Mouse (Mus musculus): ENCODE measurements around the gene Khdc1c. TPM values are rescaled to one million over a fixed set of nuclear protein-coding genes. Genes with fewer than 3 reads are reported as not detected.
"Not testable (repeated sequence)": the region's sequence is repeated elsewhere in the genome, so short reads cannot be mapped to it uniquely, and the experiment has no call there.

Khdc1c gene
- not detected in 2 replicates for polyA plus RNA-seq (2015; fragmentation: Nextera tagmentation; extraction: Ambion mirVana)

DNA sequence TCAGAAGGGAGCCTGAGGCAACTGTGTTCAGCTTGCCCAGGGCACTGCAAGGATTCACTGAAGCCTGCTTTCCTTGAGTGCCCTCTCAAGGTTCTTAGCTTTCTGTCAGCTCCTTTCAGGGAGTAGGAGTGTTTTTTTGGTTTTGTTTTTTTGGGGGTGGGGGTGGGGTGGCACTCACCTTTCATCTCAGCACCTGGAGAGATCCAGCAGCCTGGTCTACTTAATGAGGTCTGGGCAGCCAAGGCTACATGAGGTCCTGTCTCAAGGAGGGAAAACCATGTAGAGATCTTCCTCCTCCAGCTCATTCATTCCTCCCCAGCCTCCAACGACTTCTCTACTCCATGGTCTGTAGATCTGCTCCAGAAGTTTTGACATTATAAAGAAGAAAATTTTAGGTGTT lies at the start of gene Khdc1c:
Gene Khdc1c (plus strand): TSS at position 301 of the 400 bp plus-strand sequence.
- not testable (repeated sequence) for H3K9me3 ChIP-seq (replicated peaks); H3K4me3 ChIP-seq (replicated peaks); H3K27ac ChIP-seq (replicated peaks); H3K9ac ChIP-seq; ATAC-seq (ENCODE audit: insufficient read depth); H3K27me3 ChIP-seq; H3K36me3 ChIP-seq (replicated peaks); H3K4me1 ChIP-seq (replicated peaks); H3K4me2 ChIP-seq
- WGBS (ENCODE audit: insufficient replicate concordance) = 41% methylated on average over 1 of the region's 1 CpGs

DNA sequence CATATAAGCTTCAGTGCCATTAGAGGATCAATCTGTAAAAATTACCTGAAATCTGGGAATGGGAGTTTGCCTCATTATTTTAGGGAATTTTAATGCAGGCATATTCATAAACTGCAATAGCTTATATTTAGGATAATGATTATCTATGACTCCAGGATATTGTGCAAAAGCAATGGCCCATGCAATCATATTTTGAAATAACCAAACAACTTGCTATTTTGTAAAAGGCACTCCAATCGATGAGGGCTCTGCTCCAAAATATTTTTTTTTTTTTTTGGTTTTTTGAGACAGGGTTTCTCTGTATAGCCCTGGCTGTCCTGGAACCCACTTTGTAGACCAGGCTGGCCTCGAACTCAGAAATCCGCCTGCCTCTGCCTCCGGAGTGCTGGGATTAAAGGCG lies 47.9 kb upstream of the Khdc1c start:
- not testable (repeated sequence) for H3K27me3 ChIP-seq; H3K4me3 ChIP-seq (replicated peaks); H3K9ac ChIP-seq; ATAC-seq (ENCODE audit: insufficient read depth); H3K9me3 ChIP-seq (replicated peaks); H3K36me3 ChIP-seq (replicated peaks); H3K4me2 ChIP-seq; H3K27ac ChIP-seq (replicated peaks); H3K4me1 ChIP-seq (replicated peaks)
- WGBS (ENCODE audit: insufficient replicate concordance) = 75% methylated on average over 5 of the region's 5 CpGs

DNA sequence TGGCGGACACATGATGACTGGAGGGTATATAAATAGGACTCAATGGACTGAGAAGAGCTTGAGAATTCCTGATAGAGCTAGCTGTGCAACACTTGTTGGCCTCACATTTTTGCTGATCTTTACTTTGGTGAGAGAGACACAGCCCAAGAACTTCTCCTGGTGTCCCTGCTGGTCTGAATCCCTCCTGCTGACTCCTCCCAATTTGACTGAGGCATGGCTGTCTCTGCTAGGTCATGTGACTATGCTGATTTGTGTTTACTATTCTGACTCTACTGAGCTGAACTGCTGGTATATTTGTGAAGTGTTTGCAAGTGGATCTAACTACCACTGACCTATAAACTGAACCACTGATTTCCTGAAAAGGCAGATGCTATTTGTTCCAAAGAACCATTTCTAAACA lies 46.5 kb upstream of the Khdc1c start:
- no peak for ATAC-seq (ENCODE audit: insufficient read depth)
- Histone ChIP-seq H3K4me1 (replicated peaks) (0 out of 2 replicates have a peak, but pooled peaks cover 1% of the 10 kb centered on the region), H3K4me3 (replicated peaks) (no peak overlapping the region), H3K27ac (replicated peaks) (no peak overlapping the region), H3K9ac (no peak overlapping the region), H3K27me3 (no peaks in the 10 kb centered on the region), H3K36me3 (replicated peaks) (no peaks in the 10 kb centered on the region), H3K9me3 (replicated peaks) (no peaks in the 10 kb centered on the region), H3K4me2 (no peak overlapping the region)
- 71% methylated on average over 1 of the region's 1 CpGs for WGBS (ENCODE audit: insufficient replicate concordance)

DNA sequence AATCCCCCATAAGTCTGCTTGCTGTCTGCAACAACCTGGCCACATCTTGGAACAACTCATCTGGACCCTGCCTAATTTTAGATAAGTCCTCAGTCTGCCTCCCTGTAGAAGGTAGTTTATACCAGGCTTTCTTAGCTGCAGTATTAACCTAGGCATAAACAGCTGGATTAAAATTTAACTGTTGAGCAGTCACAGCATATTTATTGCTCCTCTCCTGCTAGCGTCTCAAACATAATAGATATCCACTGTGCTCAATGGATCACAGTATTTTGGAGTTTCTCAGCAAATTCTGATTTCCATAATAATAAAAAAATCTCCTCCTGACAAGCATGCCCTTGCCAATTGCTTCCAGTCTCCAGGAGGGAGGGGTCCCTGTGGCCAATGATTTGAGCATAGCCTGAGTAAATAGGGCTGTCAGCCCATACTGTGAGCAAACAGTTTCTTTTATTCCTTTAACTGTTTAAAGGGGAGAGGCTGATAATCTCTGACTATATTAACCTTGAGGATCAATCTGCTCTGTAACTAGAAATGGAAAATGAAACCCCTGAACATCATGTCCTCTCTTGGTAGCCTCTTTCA lies 44.0 kb upstream of the Khdc1c start:
- Histone ChIP-seq H3K27me3 (no peaks in the 10 kb centered on the region), H3K9me3 (replicated peaks) (no peaks in the 10 kb centered on the region), H3K4me3 (replicated peaks) (no peak overlapping the region), H3K9ac (no peak overlapping the region), H3K4me1 (replicated peaks) (peaks cover 10% of the 10 kb centered on the region), H3K27ac (replicated peaks) (no peak overlapping the region), H3K36me3 (replicated peaks) (no peaks in the 10 kb centered on the region), H3K4me2 (no peak overlapping the region)
- no peak for ATAC-seq (ENCODE audit: insufficient read depth)
- 70% methylated on average over 1 of the region's 1 CpGs for WGBS (ENCODE audit: insufficient replicate concordance)

DNA sequence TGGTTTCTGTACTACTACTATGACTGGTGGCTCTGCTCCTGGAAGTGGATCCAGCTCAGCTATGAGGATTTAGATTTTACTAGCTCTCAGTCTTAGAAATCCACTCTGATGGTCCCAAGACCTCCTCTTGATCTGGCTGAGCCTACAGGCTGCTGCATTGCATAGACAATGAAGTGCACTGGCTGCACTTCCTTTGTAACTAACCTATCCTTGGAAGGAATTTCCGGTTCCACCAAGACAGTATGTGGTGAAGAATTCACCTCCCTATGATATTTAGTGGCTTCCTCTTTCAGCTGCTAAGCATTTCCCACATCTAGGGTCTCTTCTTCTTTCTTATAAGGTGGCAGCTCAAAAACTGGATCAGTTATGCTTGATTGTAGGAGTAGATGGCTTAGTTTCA lies 43.5 kb upstream of the Khdc1c start:
- Histone ChIP-seq H3K4me2 (no peak overlapping the region), H3K27me3 (no peaks in the 10 kb centered on the region), H3K9me3 (replicated peaks) (no peaks in the 10 kb centered on the region), H3K4me1 (replicated peaks) (peaks cover 13% of the 10 kb centered on the region), H3K4me3 (replicated peaks) (no peak overlapping the region), H3K9ac (no peak overlapping the region), H3K36me3 (replicated peaks) (no peaks in the 10 kb centered on the region), H3K27ac (replicated peaks) (no peak overlapping the region)
- no peak for ATAC-seq (ENCODE audit: insufficient read depth)
- 40% methylated on average over 1 of the region's 1 CpGs for WGBS (ENCODE audit: insufficient replicate concordance)

DNA sequence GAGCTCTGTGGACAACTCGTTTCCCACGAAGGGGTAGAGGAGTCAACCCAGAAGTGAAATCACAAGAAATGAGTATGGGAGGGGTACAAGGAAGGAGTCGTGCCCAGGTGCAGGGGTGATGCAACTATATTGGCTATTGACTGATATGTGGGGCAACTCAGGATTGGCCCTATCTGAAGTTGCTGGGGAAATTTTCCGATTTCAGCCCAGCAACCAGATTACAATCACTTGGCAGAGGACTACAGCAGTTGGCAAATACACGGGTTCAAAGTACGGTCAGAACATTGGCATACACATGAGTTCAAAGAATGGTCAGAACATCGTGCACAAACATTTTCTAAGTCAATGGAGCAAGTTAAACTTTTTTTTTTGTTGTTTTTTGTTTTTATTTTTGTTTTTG lies 41.4 kb upstream of the Khdc1c start:
- no peak for ATAC-seq (ENCODE audit: insufficient read depth)
- H3K27me3 ChIP-seq = no peaks in the 10 kb centered on the region
- H3K4me1 ChIP-seq (replicated peaks) = peaks cover 22% of the 10 kb centered on the region
- no peak overlapping the region for H3K9ac ChIP-seq
- 79% methylated on average over 7 of the region's 7 CpGs for WGBS (ENCODE audit: insufficient replicate concordance)
- no peaks in the 10 kb centered on the region for H3K9me3 ChIP-seq (replicated peaks)
- H3K27ac ChIP-seq (replicated peaks) = no peak overlapping the region
- no peaks in the 10 kb centered on the region for H3K36me3 ChIP-seq (replicated peaks)
- H3K4me2 ChIP-seq = no peak overlapping the region
- H3K4me3 ChIP-seq (replicated peaks) = no peak overlapping the region

DNA sequence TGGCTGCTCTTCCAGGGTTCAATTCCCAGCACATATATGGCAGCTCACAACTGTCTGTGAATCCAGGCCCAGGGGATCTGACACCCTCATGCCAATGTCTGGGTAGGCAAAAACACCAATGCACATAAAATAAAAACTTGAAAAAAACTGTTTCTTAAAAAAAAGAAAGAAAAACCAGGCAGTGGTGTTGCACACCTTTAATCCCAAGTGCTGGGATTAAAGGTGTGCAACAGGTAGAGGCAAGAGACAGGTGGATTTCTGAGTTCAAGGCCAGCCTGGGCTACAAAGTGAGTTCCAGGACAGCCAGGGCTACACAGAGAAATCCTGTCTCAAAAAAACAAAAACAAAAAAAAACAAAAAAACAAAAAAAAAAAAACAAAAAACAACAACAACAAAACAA lies 37.0 kb upstream of the Khdc1c start:
- H3K9me3 ChIP-seq (replicated peaks); H3K4me3 ChIP-seq (replicated peaks); ATAC-seq (ENCODE audit: insufficient read depth); H3K27me3 ChIP-seq; H3K36me3 ChIP-seq (replicated peaks); H3K4me2 ChIP-seq; H3K9ac ChIP-seq; H3K27ac ChIP-seq (replicated peaks): not testable (repeated sequence)
- peaks cover 40% of the 10 kb centered on the region for H3K4me1 ChIP-seq (replicated peaks)

DNA sequence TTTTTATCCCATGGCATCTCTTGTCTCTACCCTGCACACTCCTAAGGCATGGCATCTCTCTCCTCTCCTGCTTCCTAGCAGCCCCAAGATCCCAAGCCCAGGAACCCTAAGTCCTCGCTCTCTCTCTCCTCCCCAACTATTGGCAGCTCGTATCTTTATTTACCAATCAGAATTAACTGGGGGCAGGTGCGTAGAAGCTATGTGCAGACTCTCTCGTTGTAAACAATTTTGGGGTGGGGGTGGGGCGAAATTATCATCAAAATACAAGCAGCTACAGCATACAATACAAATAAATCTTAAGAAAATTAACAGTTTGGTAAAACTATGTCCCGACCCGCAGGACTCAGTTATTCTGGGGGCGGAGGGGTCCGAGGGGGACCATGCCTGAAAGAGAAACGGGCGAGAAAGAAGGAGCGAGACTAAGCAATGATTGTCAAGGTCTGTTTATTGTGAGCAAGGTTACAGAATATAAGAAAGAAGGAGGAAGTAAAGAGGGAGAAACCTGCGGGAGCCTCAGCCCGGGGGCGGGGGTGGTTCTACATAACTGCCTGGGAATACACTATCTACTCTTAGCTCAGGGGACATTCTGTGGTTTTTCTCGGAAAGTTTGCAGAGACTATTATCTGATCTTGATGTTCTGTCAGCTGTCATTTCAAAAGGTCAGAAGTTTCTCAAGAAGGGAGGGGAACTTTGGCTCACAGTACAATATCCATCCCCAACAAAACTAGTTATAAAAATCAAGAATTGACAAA lies 34.7 kb upstream of the Khdc1c start:
- peak overlapping the region; percentile 71; the same call in 1 of the 2 replicates for H3K27ac ChIP-seq (replicated peaks)

DNA sequence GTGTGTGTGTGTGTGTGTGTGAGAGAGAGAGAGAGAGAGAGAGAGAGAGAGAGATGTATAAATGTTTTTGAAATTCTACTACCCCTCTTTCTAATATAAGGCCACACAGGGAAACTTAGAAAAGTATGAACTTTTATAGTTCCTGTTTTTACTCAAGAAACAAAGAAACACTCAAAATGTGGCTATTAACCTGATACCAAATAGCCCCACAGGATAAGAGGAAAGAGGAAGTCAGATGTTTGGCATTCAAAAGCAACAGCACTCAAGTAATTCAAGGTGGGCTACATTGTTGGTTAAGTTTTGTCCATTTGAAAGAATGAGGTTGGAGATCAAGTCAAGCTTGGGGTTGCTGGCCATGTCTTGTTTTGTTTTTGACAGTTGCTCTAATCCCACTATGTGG lies 32.3 kb upstream of the Khdc1c start:
- Histone ChIP-seq H3K27me3 (no peaks in the 10 kb centered on the region), H3K36me3 (replicated peaks) (no peaks in the 10 kb centered on the region), H3K27ac (replicated peaks) (no peak overlapping the region), H3K9ac (no peak overlapping the region), H3K4me1 (replicated peaks) (peaks cover 18% of the 10 kb centered on the region), H3K4me3 (replicated peaks) (no peak overlapping the region), H3K9me3 (replicated peaks) (no peaks in the 10 kb centered on the region), H3K4me2 (no peak overlapping the region)
- ATAC-seq (ENCODE audit: insufficient read depth) = no peak

More for the DNA sequence above, 34.7 kb upstream of the Khdc1c start:
- H3K9me3 ChIP-seq (replicated peaks) = no peaks in the 10 kb centered on the region
- H3K4me3 ChIP-seq (replicated peaks) = peak overlapping the region; percentile 42
- 23% methylated on average over 16 of the region's 16 CpGs for WGBS (ENCODE audit: insufficient replicate concordance)
- ATAC-seq (ENCODE audit: insufficient read depth) = peak; percentile 87
- H3K9ac ChIP-seq = no peak overlapping the region
- H3K4me2 ChIP-seq = peak overlapping the region; percentile 59
- H3K36me3 ChIP-seq (replicated peaks) = no peaks in the 10 kb centered on the region
- H3K27me3 ChIP-seq = no peaks in the 10 kb centered on the region
- H3K4me1 ChIP-seq (replicated peaks) = peaks cover 37% of the 10 kb centered on the region

DNA sequence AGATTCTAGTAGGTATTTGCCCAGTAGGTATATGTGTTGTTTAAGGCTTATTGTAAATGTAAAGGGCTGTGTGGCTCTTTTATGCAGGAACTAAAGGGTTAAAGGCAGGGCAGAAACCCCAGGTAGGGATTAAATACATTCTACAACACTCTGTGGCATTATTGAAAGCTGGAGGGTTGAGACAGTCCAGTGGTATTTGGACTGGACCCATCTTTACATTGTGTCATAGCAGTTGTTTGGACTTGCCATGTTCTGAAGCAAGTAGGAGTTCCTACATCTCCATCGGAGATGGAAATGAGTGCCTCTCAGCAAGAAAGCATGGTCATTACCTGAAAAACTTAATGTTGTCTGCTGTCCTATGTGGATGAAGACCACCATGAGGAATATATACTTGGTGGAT lies 27.4 kb upstream of the Khdc1c start:
- H3K27me3 ChIP-seq = no peaks in the 10 kb centered on the region
- no peak overlapping the region for H3K4me3 ChIP-seq (replicated peaks)
- H3K9ac ChIP-seq = no peak overlapping the region
- no peak for ATAC-seq (ENCODE audit: insufficient read depth)
- H3K4me2 ChIP-seq = no peak overlapping the region
- WGBS (ENCODE audit: insufficient replicate concordance) = 75% methylated on average over 1 of the region's 1 CpGs
- no peaks in the 10 kb centered on the region for H3K9me3 ChIP-seq (replicated peaks)
- H3K36me3 ChIP-seq (replicated peaks) = no peaks in the 10 kb centered on the region
- no peak overlapping the region for H3K27ac ChIP-seq (replicated peaks)
- no peaks in the 10 kb centered on the region for H3K4me1 ChIP-seq (replicated peaks)

DNA sequence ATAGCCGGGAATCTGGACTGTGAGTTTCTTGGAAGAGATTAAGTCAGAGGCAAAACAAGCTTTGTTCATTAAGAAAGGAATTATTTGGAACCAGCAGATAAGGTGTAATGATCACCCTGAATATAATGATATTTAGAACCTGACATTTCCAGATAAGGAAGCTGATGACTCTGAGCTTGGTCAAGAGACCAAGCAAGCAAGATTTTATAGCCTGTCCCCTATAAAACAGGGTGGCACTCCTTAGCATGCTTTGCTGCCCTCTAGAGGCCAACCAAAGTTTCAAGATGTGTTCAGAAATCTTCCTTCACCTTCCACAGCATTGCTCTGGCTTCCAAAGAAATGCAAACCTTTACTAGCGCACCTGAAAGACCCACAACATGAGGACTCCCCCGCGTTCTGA lies 23.9 kb upstream of the Khdc1c start:
- Histone ChIP-seq H3K4me1 (replicated peaks) (no peaks in the 10 kb centered on the region), H3K9me3 (replicated peaks) (no peaks in the 10 kb centered on the region), H3K27me3 (no peaks in the 10 kb centered on the region), H3K4me3 (replicated peaks) (no peak overlapping the region), H3K4me2 (no peak overlapping the region), H3K9ac (no peak overlapping the region), H3K36me3 (replicated peaks) (no peaks in the 10 kb centered on the region), H3K27ac (replicated peaks) (no peak overlapping the region)
- ATAC-seq (ENCODE audit: insufficient read depth) = no peak
- WGBS (ENCODE audit: insufficient replicate concordance) = 34% methylated on average over 4 of the region's 4 CpGs

DNA sequence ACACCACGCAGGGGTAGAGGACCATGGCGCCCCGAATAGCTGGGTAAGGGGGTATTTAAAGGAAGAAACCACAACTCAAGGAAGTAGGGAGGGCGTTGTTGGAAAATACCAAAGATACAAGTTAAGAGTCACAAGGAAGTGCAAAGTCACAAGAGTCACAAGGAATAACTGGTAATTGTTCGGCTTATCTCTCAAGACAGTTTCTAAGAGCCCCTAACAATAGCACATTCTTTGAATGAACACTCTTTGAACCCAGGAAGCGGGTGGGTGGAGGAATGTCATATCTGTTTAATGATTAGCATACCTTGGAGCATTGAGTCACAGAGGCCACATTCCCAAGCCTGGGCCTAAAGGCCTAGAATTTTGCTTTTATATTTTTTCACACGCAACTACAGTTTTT lies 23.4 kb upstream of the Khdc1c start:
- not testable (repeated sequence) for H3K27ac ChIP-seq (replicated peaks); H3K36me3 ChIP-seq (replicated peaks); ATAC-seq (ENCODE audit: insufficient read depth); H3K4me2 ChIP-seq; H3K27me3 ChIP-seq; H3K9ac ChIP-seq; H3K4me3 ChIP-seq (replicated peaks); H3K4me1 ChIP-seq (replicated peaks); H3K9me3 ChIP-seq (replicated peaks)
- WGBS (ENCODE audit: insufficient replicate concordance) = 56% methylated on average over 7 of the region's 7 CpGs

All from liver, embryonic 15.5 days (tissue).